17 mouse cellular contexts compared by ENCODE assay signal in genomic region chr10:81217267-81217666, GRCm38 (mm10). TPM values are rescaled to one million over a fixed set of nuclear protein-coding genes. Genes with fewer than 3 reads are reported as not detected.
A peak's percentile ranks its signal among the peaks of the same experiment; 100 is the strongest.
DNase-seq lines count a peak whose midpoint lies in the region; ATAC-seq and TF ChIP-seq lines count a peak whose summit lies in the region.
"Not testable (repeated sequence)": the region's sequence is repeated elsewhere in the genome, so short reads cannot be mapped to it uniquely, and the experiment has no call there.
"Had no signal": no experiment of that assay in that cellular context is flagged by ENCODE, and none has a peak within 500 bp of the region (broad histone marks: within the 10 kb centered on the region; RNA-seq: fewer than 3 reads in every experiment).

No protein-coding gene starts in this region.

- H3K4me2 ChIP-seq in lung, postnatal 0 days (replicated peaks; ENCODE audit: low read depth, low read length), result not testable (repeated sequence)

- peak; percentile 59 for DNase-seq in CD4-positive helper T cell, adult 2 months (ENCODE audit: low read depth, low spot score)
- peak; percentile 35 for DNase-seq in R1 (ENCODE audit: low read depth, low spot score)
- DNase-seq in cerebellum, adult 2 months; heart, adult 2 months: not testable (repeated sequence)
- peak; percentile 35 to 41 for DNase-seq in kidney, postnatal 4 days
- DNase-seq in lung, postnatal 0 days (ENCODE audit: low spot score), result peak; percentile 23
- peak; percentile 55 for DNase-seq in retina, embryonic 14.5 days (ENCODE audit: low spot score)
- peak; percentile 45 for DNase-seq in thymus, postnatal 25 days

- H3K79me2 ChIP-seq in heart, adult 2 months (replicated peaks; ENCODE audit: control insufficient read depth, insufficient read depth, low read length), result not testable (repeated sequence)

- H3K27me3 ChIP-seq in cerebellum, adult 2 months (ENCODE audit: control insufficient read depth, insufficient read depth, low read length); heart, adult 2 months (ENCODE audit: control insufficient read depth, insufficient read depth, low read length); lung, postnatal 0 days (replicated peaks; ENCODE audit: insufficient read depth, low read length): not testable (repeated sequence)

- H3K9ac ChIP-seq in heart, adult 2 months (ENCODE audit: low read depth, low read length); lung, postnatal 0 days (replicated peaks; ENCODE audit: low read depth): not testable (repeated sequence)

- peak; percentile 53; the same call in 1 of the 2 replicates for TF ChIP-seq CTCF in cerebellum, adult 2 months (IDR thresholded peaks at IDR 0.05; ENCODE audit: borderline replicate concordance, insufficient read depth, low read depth, low read length)
- peak; percentile 79 for TF ChIP-seq CTCF in heart, adult 2 months (IDR thresholded peaks at IDR 0.05)
- peak; percentile 71 for TF ChIP-seq CTCF in lung, postnatal 0 days (IDR thresholded peaks at IDR 0.05)

- ATAC-seq in lung, postnatal 0 days, result not testable (repeated sequence)

- not testable (repeated sequence) for H3K4me3 ChIP-seq in cerebellum, adult 2 months (replicated peaks; ENCODE audit: insufficient read depth, low read depth, low read length); heart, adult 2 months; lung, postnatal 0 days (ENCODE audit: low read depth, low read length)

- H3K27ac ChIP-seq in cerebellum, adult 2 months (ENCODE audit: insufficient read depth, low read length); heart, adult 2 months; lung, postnatal 0 days (ENCODE audit: low read length): not testable (repeated sequence)

- not testable (repeated sequence) for TF ChIP-seq POLR2A in cerebellum, adult 2 months (IDR thresholded peaks at IDR 0.05; ENCODE audit: borderline replicate concordance, insufficient read depth, low read length); heart, adult 2 months (IDR thresholded peaks at IDR 0.05; ENCODE audit: insufficient read depth, low read depth, low read length)

- not testable (repeated sequence) for H3K36me3 ChIP-seq in heart, adult 2 months (ENCODE audit: control insufficient read depth, insufficient read depth, low read length); lung, postnatal 0 days (ENCODE audit: insufficient read depth, low read length)

- intact Hi-C loops in heart, adult 2 months (cut with DNase I), result not testable (repeated sequence)

- TF ChIP-seq EP300 in heart, adult 2 months (IDR thresholded peaks at IDR 0.05; ENCODE audit: insufficient read depth, low read depth, low read length); lung, postnatal 0 days (IDR thresholded peaks at IDR 0.05): not testable (repeated sequence)

- H3K9me3 ChIP-seq in lung, postnatal 0 days (ENCODE audit: low read length), result not testable (repeated sequence)

- H3K4me1 ChIP-seq in cerebellum, adult 2 months (ENCODE audit: control insufficient read depth, insufficient read depth, low read length); heart, adult 2 months (ENCODE audit: control insufficient read depth, insufficient read depth, low read length); lung, postnatal 0 days (ENCODE audit: insufficient read depth, low read depth, low read length): not testable (repeated sequence)

- WGBS in cerebellum, adult 2 months, result 23% methylated on average over 1 of the region's 1 CpGs
- WGBS in heart, adult 2 months, result 17% methylated on average over 1 of the region's 1 CpGs
- WGBS in lung, postnatal 0 days, result 3% methylated on average over 1 of the region's 1 CpGs

RNA-seq across cellular contexts. Expression of gene Atcay, which starts 13.4 kb away (rescaled TPM):
- polyA plus RNA-seq in cerebellum, adult 2 months (2012; rRNA removed), result 115 and 122 TPM in 2 replicates
- under 1 TPM in 1 of 2 experiments, not detected in 1; 0.09 TPM for total RNA-seq in heart, adult 2 months (2021)
- polyA plus RNA-seq in heart, adult 2 months (2012; rRNA removed), result 0.14 and 0.20 TPM in 2 replicates
- not detected in 2 replicates for polyA plus RNA-seq in lung, postnatal 0 days (2015; fragmentation: Nextera tagmentation; extraction: Ambion mirVana)
- total RNA-seq: granulocyte monocyte progenitor cell, adult 5-6 weeks had no signal

RNA-seq across cellular contexts. Expression of gene Nmrk2, which starts 15.4 kb away (rescaled TPM):
- polyA plus RNA-seq in cerebellum, adult 2 months (2012; rRNA removed), result 0.16 and 0.33 TPM in 2 replicates
- total RNA-seq in heart, adult 2 months (2021), result 1 to 10 TPM; 8.7 to 8.8 TPM
- 4.7 and 6.3 TPM in 2 replicates for polyA plus RNA-seq in heart, adult 2 months (2012; rRNA removed)
- 0.80 and 0.92 TPM in 2 replicates for polyA plus RNA-seq in lung, postnatal 0 days (2015; fragmentation: Nextera tagmentation; extraction: Ambion mirVana)
- total RNA-seq: granulocyte monocyte progenitor cell, adult 5-6 weeks had no signal
- polyA plus RNA-seq: forebrain, embryonic 13.5 days; hindbrain, embryonic 11.5 days; intestine, embryonic 16.5 days; midbrain, embryonic 12.5 days had no signal

RNA-seq across cellular contexts. Expression of gene Zfr2, which starts 15.7 kb away (rescaled TPM):
- 77.6 and 79.6 TPM in 2 replicates for polyA plus RNA-seq in cerebellum, adult 2 months (2012; rRNA removed)
- total RNA-seq in heart, adult 2 months (2021), result 1 to 10 TPM; 1.8 to 2.0 TPM
- polyA plus RNA-seq in heart, adult 2 months (2012; rRNA removed), result 5.0 and 6.3 TPM in 2 replicates
- 2.3 and 2.4 TPM in 2 replicates for polyA plus RNA-seq in lung, postnatal 0 days (2015; fragmentation: Nextera tagmentation; extraction: Ambion mirVana)
- total RNA-seq: granulocyte monocyte progenitor cell, adult 5-6 weeks had no signal

RNA-seq across cellular contexts. Expression of gene 4930442H23Rik, which starts 33.6 kb away (rescaled TPM):
- polyA plus RNA-seq in cerebellum, adult 2 months (2012; rRNA removed), result not detected in 2 replicates
- not detected for total RNA-seq in heart, adult 2 months (2021)
- polyA plus RNA-seq in heart, adult 2 months (2012; rRNA removed), result not detected in 2 replicates
- polyA plus RNA-seq in lung, postnatal 0 days (2015; fragmentation: Nextera tagmentation; extraction: Ambion mirVana), result 0.16 and 0.25 TPM in 2 replicates
- total RNA-seq: granulocyte monocyte progenitor cell, adult 5-6 weeks; layer of hippocampus, postnatal 10 days; left cerebral cortex, postnatal 14 days had no signal
- polyA plus RNA-seq: forebrain, embryonic 13.5 days; heart, embryonic 14.5 days; hindbrain, embryonic 11.5 days; intestine, embryonic 16.5 days; limb, embryonic 15.5 days; midbrain, embryonic 12.5 days had no signal

RNA-seq across cellular contexts. Expression of gene Dapk3, which starts 34.5 kb away (rescaled TPM):
- polyA plus RNA-seq in cerebellum, adult 2 months (2012; rRNA removed), result 70.7 and 73.0 TPM in 2 replicates
- total RNA-seq in heart, adult 2 months (2021), result 10 to 100 TPM; 27.8 to 29.0 TPM
- 30.6 and 35.5 TPM in 2 replicates for polyA plus RNA-seq in heart, adult 2 months (2012; rRNA removed)
- polyA plus RNA-seq in lung, postnatal 0 days (2015; fragmentation: Nextera tagmentation; extraction: Ambion mirVana), result 48.9 and 50.2 TPM in 2 replicates

Comparison
In these comparisons a context has a peak if more than half of its experiments do, and no peak if none do; other contexts are left out.
1. RNA of gene Atcay, which starts 13.4 kb away (polyA plus RNA-seq): 115 to 122 TPM in cerebellum, adult 2 months; 0.14 to 0.20 TPM in heart, adult 2 months and not detected in lung, postnatal 0 days; every median in the first group is over 10 times any median in the second.
2. RNA of gene Zfr2, which starts 15.7 kb away (polyA plus RNA-seq): 77.6 to 79.6 TPM in cerebellum, adult 2 months; 5.0 to 6.3 TPM in heart, adult 2 months and 2.3 to 2.4 TPM in lung, postnatal 0 days; every median in the first group is over 10 times any median in the second.
3. Peak in every context shown above with its lines, with median percentiles within 50 percentile points of each other: CTCF ChIP-seq.